Mouse (Mus musculus): ENCODE data around the gene Itfg2.

DNA sequence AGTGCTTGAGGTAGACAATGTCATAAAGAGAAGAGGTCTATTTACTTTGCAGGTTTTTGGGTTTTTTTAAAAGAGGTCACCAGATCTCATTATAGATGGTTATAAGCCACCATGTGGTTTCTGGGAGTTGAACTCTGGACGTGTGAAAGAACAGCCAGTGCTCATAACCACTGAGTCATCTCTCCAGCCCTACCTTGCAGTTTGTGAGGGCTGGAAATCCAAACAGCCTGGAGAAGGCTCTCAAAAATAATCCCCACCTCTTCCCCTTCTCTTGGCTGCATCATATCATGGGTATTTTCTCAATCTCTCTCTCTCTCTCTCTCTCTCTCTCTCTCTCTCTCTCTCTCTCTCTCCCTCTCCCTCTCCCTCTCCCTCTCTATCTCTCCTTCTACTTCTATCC, 34.0 kb downstream of the Itfg2 start:
- TF ChIP-seq EP300 (IDR thresholded peaks at IDR 0.05; ENCODE audit: insufficient read depth, low read depth, low read length) (no peak), CTCF (IDR thresholded peaks at IDR 0.05; ENCODE audit: low read depth, low read length) (no peak), POLR2A (IDR thresholded peaks at IDR 0.05; ENCODE audit: insufficient read depth, low read length) (no peak)

All from ES-Bruce4 (cell line).